Comparison of ENCODE assay signal across 26 mouse cellular contexts in genomic region chr10:60943074-60943473, GRCm38 (mm10).
DNase-seq lines count a peak whose midpoint lies in the region; ATAC-seq and TF ChIP-seq lines count a peak whose summit lies in the region.
"Had no signal": no experiment of that assay in that cellular context is flagged by ENCODE, and none has a peak within 500 bp of the region (broad histone marks: within the 10 kb centered on the region; RNA-seq: fewer than 3 reads in every experiment).

No protein-coding gene starts in this region.

- no peak for TF ChIP-seq CTCF in CH12.LX (conservative IDR thresholded peaks at IDR 0.05 in 1 of 2, IDR thresholded peaks at IDR 0.05 in 1 of 2; ENCODE audit: low read depth in 2 of 2, low read length in 2 of 2)
- no peak for TF ChIP-seq CTCF in stomach, postnatal 0 days (IDR thresholded peaks at IDR 0.05; ENCODE audit: low read depth)

- no peak for TF ChIP-seq EP300 in CH12.LX (IDR thresholded peaks at IDR 0.05; ENCODE audit: low read length)
- no peak for TF ChIP-seq EP300 in stomach, postnatal 0 days (optimal IDR thresholded peaks at IDR 0.05)

- H3K27me3 ChIP-seq in heart, embryonic 12.5 days (replicated peaks) = no peaks in the 10 kb centered on the region
- peaks cover 87% of the 10 kb centered on the region for H3K27me3 ChIP-seq in CH12.LX (replicated peaks)
- H3K27me3 ChIP-seq in embryonic facial prominence, embryonic 10.5 days (replicated peaks; ENCODE audit: low read depth, poor library complexity, severe bottlenecking) = peaks cover 19% of the 10 kb centered on the region; the same call in 1 of the 2 replicates
- no peaks in the 10 kb centered on the region for H3K27me3 ChIP-seq in stomach, postnatal 0 days (ENCODE audit: control insufficient read depth, insufficient read depth, low read length)
- H3K27me3 ChIP-seq in hindbrain, embryonic 11.5 days (ENCODE audit: control insufficient read depth, insufficient read depth, low read length) = 0 out of 2 replicates have a peak, but pooled peaks cover 6% of the 10 kb centered on the region
- H3K27me3 ChIP-seq: embryonic facial prominence, embryonic 13.5 days; forebrain, embryonic 13.5 days had no signal

- H3K4me1 ChIP-seq in heart, embryonic 12.5 days (replicated peaks) = no peaks in the 10 kb centered on the region
- H3K4me1 ChIP-seq in CH12.LX (ENCODE audit: control insufficient read depth in 1 of 2, insufficient read depth in 2 of 2) = peaks cover 3 to 5% of the 10 kb centered on the region in 2 experiments; a peak in 2 of 4 replicates
- H3K4me1 ChIP-seq in embryonic facial prominence, embryonic 10.5 days = no peaks in the 10 kb centered on the region
- no peaks in the 10 kb centered on the region for H3K4me1 ChIP-seq in stomach, postnatal 0 days (replicated peaks; ENCODE audit: control insufficient read depth, insufficient read depth)
- no peaks in the 10 kb centered on the region for H3K4me1 ChIP-seq in hindbrain, embryonic 11.5 days (replicated peaks; ENCODE audit: control insufficient read depth, insufficient read depth, low read length)
- H3K4me1 ChIP-seq: embryonic facial prominence, embryonic 13.5 days; forebrain, embryonic 13.5 days; hindbrain, embryonic 10.5 days had no signal

- 56% methylated on average over 6 of the region's 6 CpGs for WGBS in heart, embryonic 12.5 days
- 75% methylated on average over 6 of the region's 6 CpGs for WGBS in embryonic facial prominence, embryonic 10.5 days
- 63% methylated on average over 6 of the region's 6 CpGs for WGBS in stomach, postnatal 0 days
- 84% methylated on average over 6 of the region's 6 CpGs for WGBS in hindbrain, embryonic 11.5 days

- no peak for TF ChIP-seq RAD21 in CH12.LX (IDR thresholded peaks at IDR 0.05; ENCODE audit: low read depth, low read length)

- no peak for TF ChIP-seq POLR2A in CH12.LX (IDR thresholded peaks at IDR 0.05; ENCODE audit: low read depth, low read length)

- no peak overlapping the region for H3K4me2 ChIP-seq in heart, embryonic 12.5 days
- H3K4me2 ChIP-seq in CH12.LX (ENCODE audit: insufficient read depth, low read depth, poor library complexity, severe bottlenecking) = no peak overlapping the region
- no peak overlapping the region for H3K4me2 ChIP-seq in stomach, postnatal 0 days (replicated peaks; ENCODE audit: low read depth)
- no peak overlapping the region for H3K4me2 ChIP-seq in hindbrain, embryonic 11.5 days (replicated peaks; ENCODE audit: low read depth, low read length)
- H3K4me2 ChIP-seq: embryonic facial prominence, embryonic 13.5 days; forebrain, embryonic 13.5 days; hindbrain, embryonic 14.5 days had no signal

- intact Hi-C loops in heart, postnatal 25 days (cut with DNase I) = no loop called here

- no peak overlapping the region for H3K4me3 ChIP-seq in heart, embryonic 12.5 days
- no peak overlapping the region for H3K4me3 ChIP-seq in CH12.LX (replicated peaks in 1 of 3; ENCODE audit: low read depth in 2 of 3, low read length in 2 of 3, poor library complexity in 1 of 3)
- H3K4me3 ChIP-seq in embryonic facial prominence, embryonic 10.5 days = no peak overlapping the region
- H3K4me3 ChIP-seq in stomach, postnatal 0 days (ENCODE audit: low read depth, low read length) = no peak overlapping the region
- H3K4me3 ChIP-seq in hindbrain, embryonic 11.5 days (ENCODE audit: low read depth, low read length) = no peak overlapping the region
- H3K4me3 ChIP-seq: embryonic facial prominence, embryonic 13.5 days; erythroblast, embryonic 14.5 days; forebrain, embryonic 13.5 days; heart, adult 2 months; heart, embryonic 10.5 days; hindbrain, embryonic 10.5 days had no signal

- H3K9me3 ChIP-seq in heart, embryonic 12.5 days (replicated peaks) = no peaks in the 10 kb centered on the region
- H3K9me3 ChIP-seq in CH12.LX (replicated peaks; ENCODE audit: low read length) = peaks cover 3% of the 10 kb centered on the region
- no peaks in the 10 kb centered on the region for H3K9me3 ChIP-seq in embryonic facial prominence, embryonic 10.5 days
- H3K9me3 ChIP-seq in stomach, postnatal 0 days (ENCODE audit: control insufficient read depth, low read length) = no peaks in the 10 kb centered on the region
- no peaks in the 10 kb centered on the region for H3K9me3 ChIP-seq in hindbrain, embryonic 11.5 days (ENCODE audit: control insufficient read depth, low read length)
- H3K9me3 ChIP-seq: embryonic facial prominence, embryonic 13.5 days; forebrain, embryonic 13.5 days; heart, embryonic 10.5 days; hindbrain, embryonic 10.5 days had no signal

- H3K27ac ChIP-seq in heart, embryonic 12.5 days (ENCODE audit: poor library complexity, severe bottlenecking) = no peak overlapping the region
- H3K27ac ChIP-seq in CH12.LX (ENCODE audit: insufficient read depth, low read depth) = no peak overlapping the region
- no peak overlapping the region for H3K27ac ChIP-seq in embryonic facial prominence, embryonic 10.5 days (replicated peaks)
- H3K27ac ChIP-seq in stomach, postnatal 0 days (replicated peaks) = no peak overlapping the region
- H3K27ac ChIP-seq in hindbrain, embryonic 11.5 days (ENCODE audit: low read depth, low read length) = no peak overlapping the region
- H3K27ac ChIP-seq: embryonic facial prominence, embryonic 13.5 days; forebrain, embryonic 13.5 days; heart, adult 2 months; heart, embryonic 10.5 days; hindbrain, embryonic 10.5 days; hindbrain, embryonic 14.5 days; hindbrain, postnatal 0 days had no signal

- in situ Hi-C loops in CH12.LX (cut with MboI; ENCODE audit: low pct_ligation_motif_present, low pct_unique_long_range_greater_than_20kb, low sequenced_read_pairs) = no loop called here

- no peaks in the 10 kb centered on the region for H3K36me3 ChIP-seq in heart, embryonic 12.5 days
- H3K36me3 ChIP-seq in CH12.LX (replicated peaks in 1 of 2; ENCODE audit: control insufficient read depth in 1 of 2, insufficient read depth in 1 of 2, low read length in 1 of 2) = no peaks in the 10 kb centered on the region
- no peaks in the 10 kb centered on the region for H3K36me3 ChIP-seq in embryonic facial prominence, embryonic 10.5 days (replicated peaks)
- no peaks in the 10 kb centered on the region for H3K36me3 ChIP-seq in stomach, postnatal 0 days (ENCODE audit: control insufficient read depth, insufficient read depth, low read length)
- no peaks in the 10 kb centered on the region for H3K36me3 ChIP-seq in hindbrain, embryonic 11.5 days (ENCODE audit: control insufficient read depth, insufficient read depth, low read length)
- H3K36me3 ChIP-seq: embryonic facial prominence, embryonic 13.5 days; G1E; heart, embryonic 10.5 days; hindbrain, embryonic 10.5 days had no signal

- H3K79me2 ChIP-seq in CH12.LX (replicated peaks; ENCODE audit: control insufficient read depth, extremely low read depth, insufficient read depth, poor library complexity, severe bottlenecking) = no peaks in the 10 kb centered on the region

- H3K9ac ChIP-seq in heart, embryonic 12.5 days = no peak overlapping the region
- H3K9ac ChIP-seq in CH12.LX (ENCODE audit: insufficient read depth, low read depth) = no peak overlapping the region
- no peak overlapping the region for H3K9ac ChIP-seq in stomach, postnatal 0 days (ENCODE audit: low read length)
- no peak overlapping the region for H3K9ac ChIP-seq in hindbrain, embryonic 11.5 days (ENCODE audit: low read depth, low read length)
- H3K9ac ChIP-seq: embryonic facial prominence, embryonic 13.5 days; forebrain, embryonic 13.5 days; hindbrain, embryonic 14.5 days had no signal

- 0 out of 2 replicates have a peak, but pooled peaks have one; percentile 22 for ATAC-seq in heart, embryonic 12.5 days (ENCODE audit: insufficient number of reproducible peaks, low FRiP score)
- no peak for ATAC-seq in stomach, postnatal 0 days (ENCODE audit: low FRiP score, low TSS enrichment)
- ATAC-seq in hindbrain, embryonic 11.5 days (ENCODE audit: low FRiP score) = no peak
- ATAC-seq: activated CD4-positive, CD25-positive, alpha-beta regulatory T cell, adult 4 months; forebrain, embryonic 13.5 days; forebrain, embryonic 16.5 days; hindbrain, postnatal 0 days had no signal

- DNase-seq in heart, postnatal 25 days (ENCODE audit: low spot score) = no peak
- no peak for DNase-seq in CH12.LX (ENCODE audit: extremely low read depth)
- DNase-seq in embryonic facial prominence, embryonic 10.5 days (ENCODE audit: low spot score) = peak; percentile 43
- peak; percentile 24 for DNase-seq in stomach, postnatal 0 days (ENCODE audit: low spot score)
- DNase-seq in hindbrain, embryonic 11.5 days (ENCODE audit: low spot score) = no peak
- DNase-seq in cerebellum, postnatal 25 days = no peak
- DNase-seq: adrenal gland, postnatal 10 days; adrenal gland, postnatal 36 days; cerebellum, adult 18-20 months; cerebellum, adult 9-10 months; cerebellum, postnatal 14 days; gastrocnemius, postnatal 10 days; gastrocnemius, postnatal 36 days; heart, adult 2 months; heart, postnatal 36 days had no signal

- dilution Hi-C loops in CH12.LX (cut with MboI; ENCODE audit: extremely low pct_ligation_motif_present, extremely low pct_unique_long_range_greater_than_20kb, low sequenced_read_pairs) = no loop called here

TF ChIP-seq in CH12.LX, 34 proteins besides CTCF, POLR2A, EP300 and RAD21:
- TF ChIP-seq BHLHE40 (IDR thresholded peaks at IDR 0.05; ENCODE audit: low read depth, low read length) (0 out of 2 replicates have a peak, but pooled peaks have one; percentile 18), GABPA (IDR thresholded peaks at IDR 0.05; ENCODE audit: insufficient replicate concordance, low read depth, low read length) (no peak)
TF ChIP-seq in CH12.LX: peak in this region for 1.

Comparison
In these comparisons a context has a peak if more than half of its experiments do, and no peak if none do; other contexts are left out.
1. DNase-seq: peak in embryonic facial prominence, embryonic 10.5 days (single experiment) and stomach, postnatal 0 days (single experiment); none in heart, postnatal 25 days (single experiment), CH12.LX (single experiment), hindbrain, embryonic 11.5 days (single experiment) and cerebellum, postnatal 25 days (0 of 2).